Mouse (Mus musculus) heart, embryonic 10.5 days (tissue): ENCODE data around the gene 9130019O22Rik. TPM values are rescaled to one million over a fixed set of nuclear protein-coding genes. Genes with fewer than 3 reads are reported as not detected.
"Not testable (repeated sequence)": the region's sequence is repeated elsewhere in the genome, so short reads cannot be mapped to it uniquely, and the experiment has no call there.

ENCODE experiments used
- DNase-seq: peaks from one replicate; pipeline ENCODE4 v3.0.0-alpha.2; 2017; ENCODE audit warnings: low spot score
- H3K27ac ChIP-seq: fragments of 300-500 bp; sonication (generic); 2 replicates; pipeline ENCODE4 v1.5.1; 2016; ENCODE audit warnings: mild to moderate bottlenecking
- H3K27me3 ChIP-seq: fragments of 300-500 bp; sonication (generic); 2 replicates; pipeline ENCODE4 v1.6.1; 2016; ENCODE audit warnings: mild to moderate bottlenecking; ENCODE audit not compliant: poor library complexity, insufficient read depth, severe bottlenecking
- H3K36me3 ChIP-seq: fragments of 300-500 bp; sonication (generic); 2 replicates; pipeline ENCODE4 v1.6.1; 2016; ENCODE audit warnings: mild to moderate bottlenecking, moderate library complexity
- H3K4me1 ChIP-seq: fragments of 300-500 bp; sonication (generic); 2 replicates; pipeline ENCODE4 v1.6.1; 2016; ENCODE audit warnings: mild to moderate bottlenecking
- H3K4me3 ChIP-seq: fragments of 300-500 bp; sonication (generic); 2 replicates; pipeline ENCODE4 v1.5.1; 2016; ENCODE audit warnings: mild to moderate bottlenecking, moderate library complexity
- H3K9me3 ChIP-seq: fragments of 300-500 bp; sonication (generic); 2 replicates; pipeline ENCODE4 v1.6.1; 2016; ENCODE audit warnings: mild to moderate bottlenecking, moderate library complexity
- WGBS: fragments of 180-500 bp; shearing (Covaris S2); methylation state at CpG from one replicate; pipeline ENCODE4 v1.1.7; 2016; 5-methylcytosine and 5-hydroxymethylcytosine counted together
- polyA plus RNA-seq: library from polyadenylated mRNA; unstranded; fragments of >200 nt; fragmentation: Nextera tagmentation; extraction: Ambion mirVana; gene quantifications from 2 replicates; pipeline ENCODE4 v1.2.1, GENCODE M21; 2016

9130019O22Rik gene
- polyA plus RNA-seq, 1 experiment from 2014 or later, result 4.8 TPM

DNA sequence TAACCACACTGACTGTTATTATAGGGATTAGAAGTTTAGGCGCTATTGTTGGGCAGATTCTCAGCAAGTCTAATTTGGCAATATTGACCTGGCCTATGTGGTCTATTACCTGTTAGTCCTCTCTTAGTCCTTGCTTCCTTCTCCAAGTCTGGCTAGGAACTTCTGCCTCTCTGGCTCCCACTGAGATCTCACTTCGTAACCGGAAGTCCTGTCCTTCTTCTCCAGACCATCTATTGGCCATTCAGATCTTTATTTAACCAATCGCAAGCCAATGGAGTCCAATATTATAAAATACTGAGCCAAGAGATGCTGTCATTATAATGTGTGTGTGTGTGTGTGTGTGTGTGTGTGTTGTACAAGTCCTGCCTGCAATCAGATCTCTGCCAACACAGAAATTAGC lies 22.8 kb downstream of the 9130019O22Rik start:
- H3K27me3 ChIP-seq, result peaks cover 45% of the 10 kb centered on the region
- no peaks in the 10 kb centered on the region for H3K9me3 ChIP-seq
- H3K4me1 ChIP-seq, result peaks cover 7% of the 10 kb centered on the region
- H3K36me3 ChIP-seq, result no peaks in the 10 kb centered on the region
- peak; percentile 25 for DNase-seq
- H3K27ac ChIP-seq, result no peak overlapping the region
- WGBS, result 52% methylated on average over 4 of the region's 4 CpGs
- peak overlapping the region; percentile 66 for H3K4me3 ChIP-seq

DNA sequence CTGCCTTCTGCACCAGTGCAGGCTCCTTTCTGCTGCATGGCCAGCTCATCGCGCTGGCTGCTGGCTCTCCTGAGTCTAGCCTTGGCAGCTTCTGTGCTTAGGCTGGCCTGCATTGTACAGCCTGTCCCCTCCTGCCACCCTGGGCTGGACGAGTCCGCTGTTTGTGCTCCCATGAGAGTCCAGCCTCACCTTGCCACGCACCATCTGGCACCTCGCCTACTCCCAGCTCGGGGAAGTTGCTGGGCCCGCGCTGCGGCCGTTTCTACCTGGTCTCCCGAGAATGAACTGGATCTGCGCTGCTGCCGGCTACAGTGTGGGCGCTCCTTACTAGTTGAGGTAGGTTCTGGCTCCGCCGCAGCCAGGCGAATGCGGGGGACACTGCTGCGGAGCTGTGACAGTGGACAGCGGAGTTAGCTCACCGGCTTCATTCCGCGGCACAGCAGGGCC lies 23.5 kb downstream of the 9130019O22Rik start:
- peak overlapping the region; percentile 60; the same call in 1 of the 2 replicates for H3K27ac ChIP-seq
- H3K36me3 ChIP-seq, result no peaks in the 10 kb centered on the region
- 1% methylated on average over 24 of the region's 24 CpGs for WGBS
- peak overlapping the region; percentile 66 for H3K4me3 ChIP-seq
- no peaks in the 10 kb centered on the region for H3K9me3 ChIP-seq
- H3K4me1 ChIP-seq, result peaks cover 7% of the 10 kb centered on the region
- DNase-seq, result peak; percentile 76
- peaks cover 48% of the 10 kb centered on the region for H3K27me3 ChIP-seq

DNA sequence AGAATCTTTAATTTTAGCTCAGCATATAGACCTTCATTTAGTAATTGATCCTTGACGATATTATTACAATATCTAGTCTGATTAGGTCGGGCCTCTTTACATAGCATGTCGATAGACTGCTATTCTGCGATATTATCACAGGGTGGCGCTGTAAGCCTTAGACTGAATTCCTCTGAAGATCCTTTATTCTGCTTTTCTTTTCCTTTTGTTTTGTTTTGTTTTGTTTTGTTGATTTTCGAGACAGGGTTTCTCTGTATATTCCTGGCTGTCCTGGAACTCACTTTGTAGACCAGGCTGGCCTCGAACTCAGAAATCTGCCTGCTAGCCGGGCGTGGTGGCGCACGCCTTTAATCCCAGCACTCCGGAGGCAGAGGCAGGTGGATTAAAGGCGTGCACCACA lies 24.5 kb downstream of the 9130019O22Rik start:
- not testable (repeated sequence) for H3K9me3 ChIP-seq, DNase-seq, H3K36me3 ChIP-seq, H3K27ac ChIP-seq, H3K4me1 ChIP-seq
- whole genome bisulfite sequencing, result 28% methylated on average over 13 of the region's 13 CpGs
- Histone ChIP-seq H3K4me3 (peak overlapping the region; percentile 29; the same call in 1 of the 2 replicates), H3K27me3 (peaks cover 51% of the 10 kb centered on the region)

DNA sequence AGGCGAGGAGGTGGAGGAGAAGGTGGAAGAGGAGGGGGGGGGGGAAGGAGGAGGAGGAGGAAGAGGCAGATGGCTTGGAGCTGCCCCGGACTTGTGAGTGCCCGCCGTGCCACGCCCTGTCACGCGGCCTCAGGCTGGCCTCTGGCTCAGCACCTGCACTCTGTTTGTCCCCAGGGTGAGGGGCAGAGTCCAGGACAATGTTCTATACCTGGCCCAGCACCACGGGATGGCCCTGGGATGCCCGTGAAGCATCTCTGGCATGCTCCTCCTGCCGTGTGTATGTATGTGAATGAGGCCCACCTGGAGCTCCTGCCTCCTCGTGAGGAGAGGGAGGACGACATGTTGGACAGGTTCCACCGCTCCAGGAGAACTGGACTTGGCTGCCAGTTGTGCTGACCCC lies 25.5 kb downstream of the 9130019O22Rik start:
- Histone ChIP-seq H3K27ac (no peak overlapping the region), H3K4me3 (no peak overlapping the region), H3K27me3 (peaks cover 51% of the 10 kb centered on the region), H3K36me3 (no peaks in the 10 kb centered on the region), H3K4me1 (peaks cover 7% of the 10 kb centered on the region), H3K9me3 (no peaks in the 10 kb centered on the region)
- 53% methylated on average over 12 of the region's 13 CpGs for WGBS
- DNase-seq, result no peak

DNA sequence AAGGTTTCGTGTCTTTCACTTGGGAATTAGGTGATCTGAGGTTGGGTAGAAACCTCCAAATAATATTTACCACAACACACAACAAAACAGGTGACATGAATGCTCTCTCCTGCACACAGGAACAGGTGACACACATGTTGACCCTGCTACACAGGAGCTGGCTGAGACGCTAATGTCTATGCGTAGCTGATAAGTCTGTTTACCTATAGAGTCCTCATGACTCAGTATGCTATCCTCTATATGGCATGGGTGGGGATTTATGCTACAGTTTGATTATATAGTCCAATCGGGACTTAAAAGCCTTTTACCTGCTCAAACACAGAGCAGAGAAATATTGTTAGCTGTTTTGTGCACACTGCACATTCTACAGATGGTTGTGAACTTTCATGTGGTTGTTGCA lies 26.7 kb downstream of the 9130019O22Rik start:
- H3K9me3 ChIP-seq, result no peaks in the 10 kb centered on the region
- no peak overlapping the region for H3K4me3 ChIP-seq
- no peak overlapping the region for H3K27ac ChIP-seq
- 70% methylated on average over 4 of the region's 4 CpGs for WGBS
- no peak for DNase-seq
- peaks cover 7% of the 10 kb centered on the region for H3K4me1 ChIP-seq
- peaks cover 46% of the 10 kb centered on the region for H3K27me3 ChIP-seq
- no peaks in the 10 kb centered on the region for H3K36me3 ChIP-seq

DNA sequence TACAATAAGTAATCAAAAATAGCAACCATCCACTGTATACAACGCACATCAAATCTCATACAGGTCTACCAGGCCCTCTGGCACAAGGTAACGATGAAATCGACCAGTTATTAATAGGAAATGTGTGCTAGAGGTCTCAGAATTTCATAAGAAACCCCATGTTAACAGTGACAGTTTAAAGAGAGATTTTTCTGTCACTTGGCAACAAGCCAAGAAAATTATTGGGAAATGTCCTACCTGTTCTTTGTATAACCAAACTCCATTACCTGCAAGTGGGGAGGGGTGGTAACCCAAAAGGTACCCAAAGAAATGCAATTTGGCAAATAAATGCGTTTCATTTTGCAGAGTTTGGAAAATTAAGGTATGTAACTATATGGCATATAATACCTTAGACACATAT lies 28.5 kb downstream of the 9130019O22Rik start:
- no peak for DNase-seq
- Histone ChIP-seq H3K36me3 (no peaks in the 10 kb centered on the region), H3K4me3 (no peak overlapping the region), H3K27me3 (peaks cover 30% of the 10 kb centered on the region), H3K27ac (no peak overlapping the region), H3K4me1 (peaks cover 2% of the 10 kb centered on the region), H3K9me3 (no peaks in the 10 kb centered on the region)
- WGBS, result 64% methylated on average over 4 of the region's 4 CpGs

DNA sequence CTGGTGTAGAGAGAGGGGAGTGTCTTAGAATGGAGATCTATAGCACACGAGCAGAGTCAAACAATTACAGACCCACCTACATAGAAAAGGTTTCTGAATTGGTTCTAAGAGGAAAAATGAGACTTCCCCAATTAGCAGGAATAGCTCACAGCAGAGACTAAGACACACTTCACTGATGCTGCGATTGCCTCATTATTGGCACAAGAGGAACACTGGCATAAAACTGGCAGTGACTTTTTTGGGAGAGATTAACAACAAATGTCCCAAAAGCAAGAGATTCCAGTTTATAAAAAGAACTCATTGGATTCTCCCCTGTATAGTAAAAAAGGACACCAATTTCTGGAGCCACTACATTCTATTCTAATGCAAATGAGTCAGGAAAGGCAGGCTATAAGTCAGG lies 29.1 kb downstream of the 9130019O22Rik start:
- H3K27ac ChIP-seq, result no peak overlapping the region
- peaks cover 27% of the 10 kb centered on the region for H3K27me3 ChIP-seq
- H3K36me3 ChIP-seq, result no peaks in the 10 kb centered on the region
- no peaks in the 10 kb centered on the region for H3K9me3 ChIP-seq
- H3K4me3 ChIP-seq, result no peak overlapping the region
- H3K4me1 ChIP-seq, result no peaks in the 10 kb centered on the region
- WGBS, result 73% methylated on average over 2 of the region's 2 CpGs
- DNase-seq, result no peak

DNA sequence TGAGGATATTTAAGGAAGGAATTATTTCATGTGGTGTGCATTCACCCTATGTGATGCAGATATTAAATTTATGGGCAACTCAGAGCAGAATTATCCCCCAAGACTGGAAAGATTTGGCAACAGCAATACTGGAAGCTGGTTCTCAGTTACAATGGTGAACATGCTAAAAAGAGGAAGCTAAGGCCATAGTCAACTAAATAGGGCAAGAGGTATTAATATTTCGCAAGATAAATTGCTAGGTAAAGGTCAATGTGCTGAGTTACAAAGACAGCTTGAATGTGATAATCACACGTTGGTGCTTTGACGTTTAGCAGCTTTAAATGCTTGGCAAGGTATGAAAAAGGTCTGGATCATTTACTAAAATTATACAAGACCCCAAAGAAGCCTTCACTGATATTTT lies 31.2 kb downstream of the 9130019O22Rik start:
- H3K9me3 ChIP-seq, result no peaks in the 10 kb centered on the region
- WGBS, result 65% methylated on average over 3 of the region's 3 CpGs
- DNase-seq, result no peak
- H3K27me3 ChIP-seq, result peaks cover 16% of the 10 kb centered on the region
- H3K4me1 ChIP-seq, result no peaks in the 10 kb centered on the region
- H3K36me3 ChIP-seq, result no peaks in the 10 kb centered on the region
- H3K4me3 ChIP-seq, result no peak overlapping the region
- no peak overlapping the region for H3K27ac ChIP-seq

DNA sequence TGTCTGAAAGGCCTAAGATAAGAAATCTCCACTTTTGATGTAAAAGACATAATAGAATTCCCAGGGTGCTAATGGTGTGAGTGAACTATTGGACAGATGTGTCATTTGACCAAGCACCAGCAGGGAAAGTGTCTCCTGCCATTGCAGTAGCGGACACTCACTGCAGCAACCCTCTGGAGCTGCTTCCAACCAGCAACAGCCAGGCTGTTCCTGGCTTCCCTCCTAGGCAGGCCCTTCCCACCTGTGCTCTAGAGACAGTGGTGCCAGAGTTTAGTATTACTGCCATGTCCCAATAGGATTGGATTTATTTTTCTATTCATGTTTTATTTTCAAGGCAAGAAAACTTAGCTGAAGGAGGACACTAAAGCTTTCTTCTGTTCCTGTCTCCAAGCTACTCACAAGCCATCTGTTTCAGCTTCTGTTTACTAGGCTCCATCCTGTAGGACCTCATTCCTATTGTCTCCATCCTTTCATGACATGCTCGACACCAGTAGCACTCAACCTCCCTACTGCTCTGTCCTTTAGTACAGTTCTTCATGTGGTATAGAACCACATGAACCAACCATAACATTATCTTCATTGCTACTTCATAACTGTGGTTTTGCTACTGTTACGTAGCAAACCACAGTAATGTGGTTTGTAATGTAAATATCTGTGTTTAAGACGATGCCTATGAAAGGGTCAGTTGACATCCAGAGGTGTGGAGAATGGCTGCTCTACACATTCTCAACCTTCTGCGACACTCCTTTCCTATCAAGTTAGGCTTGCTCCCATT lies 35.5 kb downstream of the 9130019O22Rik start:
- DNase-seq, result no peak
- H3K4me1 ChIP-seq, result peaks cover 8% of the 10 kb centered on the region
- no peak overlapping the region for H3K27ac ChIP-seq
- WGBS, result 78% methylated on average over 5 of the region's 5 CpGs
- H3K36me3 ChIP-seq, result no peaks in the 10 kb centered on the region
- no peaks in the 10 kb centered on the region for H3K27me3 ChIP-seq
- H3K9me3 ChIP-seq, result no peaks in the 10 kb centered on the region
- H3K4me3 ChIP-seq, result no peak overlapping the region

DNA sequence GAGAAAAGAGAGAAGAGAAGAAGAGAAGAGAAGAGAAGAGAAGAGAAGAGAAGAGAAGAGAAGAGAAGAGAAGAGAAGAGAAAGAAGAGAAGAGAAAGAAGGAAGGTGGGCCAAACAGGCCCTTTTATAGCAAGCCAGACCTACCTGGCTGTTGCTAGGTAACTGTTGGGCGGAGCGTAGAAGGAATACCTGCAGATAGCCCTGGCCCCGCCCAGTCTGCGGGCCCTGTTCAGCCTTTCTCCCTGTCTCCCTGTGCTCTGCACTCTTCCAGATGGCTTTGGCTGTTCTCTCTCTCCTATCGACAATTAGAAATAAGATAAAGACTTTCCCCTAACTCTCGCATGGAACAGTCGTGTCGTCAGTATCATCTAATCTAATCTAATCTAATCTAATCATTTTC lies 40.3 kb downstream of the 9130019O22Rik start:
- peak overlapping the region; percentile 93 for H3K4me3 ChIP-seq
- no peaks in the 10 kb centered on the region for H3K9me3 ChIP-seq
- H3K4me1 ChIP-seq, result peaks cover 40% of the 10 kb centered on the region
- H3K27me3 ChIP-seq, result no peaks in the 10 kb centered on the region
- 4% methylated on average over 8 of the region's 8 CpGs for WGBS
- H3K27ac ChIP-seq, result peak overlapping the region; percentile 98
- no peak for DNase-seq
- H3K36me3 ChIP-seq, result peaks cover 24% of the 10 kb centered on the region

DNA sequence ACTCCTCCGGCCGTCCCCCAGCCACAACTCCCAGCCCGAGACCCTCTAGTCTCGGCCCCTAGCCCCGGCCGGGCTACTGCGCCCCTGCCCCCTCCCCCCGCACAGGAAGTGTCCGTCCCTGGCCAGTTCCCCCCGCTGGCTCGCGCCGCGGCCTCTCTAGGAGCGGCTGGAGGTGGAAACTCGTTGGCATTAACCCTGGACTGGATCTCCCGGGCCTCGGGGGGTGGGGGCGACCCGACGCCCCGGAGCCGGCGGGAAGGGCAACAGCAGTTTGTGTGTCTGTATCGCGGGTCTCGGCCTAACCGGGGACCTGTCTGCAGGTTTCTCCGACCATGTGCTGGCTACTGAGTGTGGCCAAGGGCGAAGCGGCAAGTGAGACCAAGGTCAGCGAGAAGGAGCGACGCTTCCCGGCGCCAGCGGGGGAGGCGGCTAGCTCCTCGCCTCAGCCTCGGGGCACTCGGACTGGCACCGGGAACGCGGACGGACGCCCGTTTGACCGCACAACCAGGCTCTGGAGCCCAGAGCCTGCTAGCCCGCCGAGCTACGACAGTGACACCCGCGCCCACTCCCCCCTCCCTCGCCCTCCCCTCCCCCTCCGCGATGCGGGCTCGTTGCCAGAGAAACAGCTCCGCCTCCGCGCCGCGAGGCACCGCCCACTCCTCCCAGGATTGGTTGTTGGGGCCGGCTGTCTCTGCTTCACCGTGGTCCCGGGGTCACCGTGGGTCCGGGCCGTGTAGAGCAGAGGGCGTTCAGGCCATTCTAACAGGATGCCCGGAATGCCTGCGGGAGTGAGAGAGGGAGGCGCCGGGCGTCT lies 41.2 kb downstream of the 9130019O22Rik start, which contains the start of gene Zfp768:
Gene Zfp768, minus strand, starts transcription at position 78 of the 814 bp plus-strand sequence.
- DNase-seq, result peak; percentile 97
- under 1% methylated on average over 75 of the region's 76 CpGs for WGBS
- H3K4me1 ChIP-seq, result peaks cover 40% of the 10 kb centered on the region
- peaks cover 32% of the 10 kb centered on the region for H3K36me3 ChIP-seq
- no peaks in the 10 kb centered on the region for H3K9me3 ChIP-seq
- peak within 1 kb of the TSS; percentile 98 for H3K27ac ChIP-seq
- peak within 1 kb of the TSS; percentile 93 for H3K4me3 ChIP-seq
- H3K27me3 ChIP-seq, result no peaks in the 10 kb centered on the region

DNA sequence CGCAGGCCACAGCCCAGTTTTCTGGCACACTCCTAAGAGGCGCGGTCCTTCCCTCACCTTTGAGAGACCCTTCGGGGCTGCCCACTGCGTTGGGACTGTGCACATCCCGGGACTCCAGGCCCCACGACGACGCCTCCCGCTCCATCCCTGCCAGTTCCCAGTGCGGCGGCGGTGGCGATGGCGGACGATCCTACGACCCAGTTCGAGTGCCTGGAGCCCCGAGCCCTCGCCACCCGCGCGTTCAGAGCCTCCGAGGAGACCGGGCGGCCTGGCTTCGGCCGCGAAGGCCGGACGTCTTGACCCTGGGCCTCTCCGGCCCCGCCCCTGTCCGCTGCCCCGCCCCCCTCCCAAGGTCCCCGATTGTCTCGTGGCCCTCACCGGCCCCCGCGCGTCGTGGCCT lies 41.9 kb downstream of the 9130019O22Rik start:
- peaks cover 40% of the 10 kb centered on the region for H3K4me1 ChIP-seq
- peaks cover 32% of the 10 kb centered on the region for H3K36me3 ChIP-seq
- H3K4me3 ChIP-seq, result peak overlapping the region; percentile 93
- H3K27ac ChIP-seq, result peak overlapping the region; percentile 98
- peak; percentile 89 for DNase-seq
- H3K9me3 ChIP-seq, result no peaks in the 10 kb centered on the region
- WGBS, result under 1% methylated on average over 42 of the region's 42 CpGs
- H3K27me3 ChIP-seq, result no peaks in the 10 kb centered on the region

DNA sequence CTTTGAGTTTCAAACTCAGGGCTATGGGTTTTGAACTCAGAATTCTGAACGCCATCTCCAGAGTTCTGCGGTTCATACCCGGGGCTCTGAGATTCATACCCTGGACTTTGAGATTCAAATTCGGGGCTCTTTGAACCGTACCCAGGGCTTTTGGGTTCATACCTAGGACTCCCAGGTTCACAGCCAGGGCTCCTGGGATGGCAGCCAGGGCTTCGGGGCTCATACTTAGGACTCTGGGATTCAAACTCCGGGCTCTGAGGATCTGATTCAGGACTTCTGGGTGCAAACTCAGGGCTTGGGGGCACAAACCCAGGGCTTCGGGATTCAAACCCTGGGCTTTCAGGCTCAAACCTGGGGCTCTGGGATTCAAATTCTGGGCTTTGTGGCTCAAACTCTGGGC lies 42.6 kb downstream of the 9130019O22Rik start:
- Histone ChIP-seq H3K4me1 (peaks cover 40% of the 10 kb centered on the region), H3K27ac (peak overlapping the region; percentile 98), H3K4me3 (peak overlapping the region; percentile 93), H3K9me3 (no peaks in the 10 kb centered on the region), H3K27me3 (no peaks in the 10 kb centered on the region), H3K36me3 (peaks cover 32% of the 10 kb centered on the region)
- 85% methylated on average over 8 of the region's 8 CpGs for WGBS
- no peak for DNase-seq
